Mouse (Mus musculus) intestine, embryonic 15.5 days (tissue): Measurements from ENCODE around the gene Pdcd4. TPM values are rescaled to one million over a fixed set of nuclear protein-coding genes. Genes with fewer than 3 reads are reported as not detected.
"Not testable (repeated sequence)": the region's sequence is repeated elsewhere in the genome, so short reads cannot be mapped to it uniquely, and the experiment has no call there.

ENCODE experiments used
- ATAC-seq: fragments of 200-750 bp; cut with Nextera tagmentation; 2 replicates; pipeline ENCODE4 v1.8.0; 2017; ENCODE audit warnings: moderate TSS enrichment, moderate library complexity
- H3K27ac ChIP-seq: fragments of 300-500 bp; sonication (generic); 2 replicates; pipeline ENCODE4 v1.5.1; 2015; ENCODE audit warnings: mild to moderate bottlenecking, inconsistent platforms
- H3K27me3 ChIP-seq: fragments of 300-500 bp; sonication (generic); replicated peaks from 2 replicates; pipeline ENCODE4 v1.6.1; 2015; ENCODE audit warnings: inconsistent platforms
- H3K36me3 ChIP-seq: fragments of 300-500 bp; sonication (generic); 2 replicates; pipeline ENCODE4 v1.6.1; 2015; ENCODE audit warnings: inconsistent platforms
- H3K4me1 ChIP-seq: fragments of 300-500 bp; sonication (generic); replicated peaks from 2 replicates; pipeline ENCODE4 v1.6.1; 2015; ENCODE audit warnings: inconsistent platforms
- H3K4me2 ChIP-seq: fragments of 300-500 bp; sonication (generic); replicated peaks from 2 replicates; pipeline ENCODE4 v1.6.1; 2015; ENCODE audit warnings: mild to moderate bottlenecking, inconsistent platforms
- H3K4me3 ChIP-seq: fragments of 300-500 bp; sonication (generic); replicated peaks from 2 replicates; pipeline ENCODE4 v1.5.1; 2015; ENCODE audit warnings: inconsistent platforms
- H3K9ac ChIP-seq: fragments of 300-500 bp; sonication (generic); 2 replicates; pipeline ENCODE4 v1.6.1; 2015; ENCODE audit warnings: inconsistent platforms
- H3K9me3 ChIP-seq: fragments of 300-500 bp; sonication (generic); 2 replicates; pipeline ENCODE4 v1.6.1; 2016; ENCODE audit warnings: inconsistent platforms
- WGBS: fragments of 180-500 bp; shearing (Covaris S2); methylation state at CpG from one replicate; pipeline ENCODE4 v1.1.7; 2015; 5-methylcytosine and 5-hydroxymethylcytosine counted together
- polyA plus RNA-seq: library from polyadenylated mRNA; unstranded; fragments of >200 nt; fragmentation: Nextera tagmentation; extraction: Ambion mirVana; gene quantifications from 2 replicates; pipeline ENCODE4 v1.2.1, GENCODE M21; 2015

Gene Pdcd4
- polyA plus RNA-seq, 1 experiment from 2014 or later: 73.7 TPM

GRCm38 (mm10) chr19:53943802-53944785 lies 52.1 kb downstream of the Pdcd4 start, which contains the start of the genes Shoc2 and Bbip1:
Gene Shoc2, plus strand, starts transcription at chr19:53944306.
Gene Bbip1, minus strand, starts transcription at chr19:53944627.
- no peaks in the 10 kb centered on the region for H3K27me3 ChIP-seq
- no peaks in the 10 kb centered on the region for H3K9me3 ChIP-seq
- peaks cover 6% of the 10 kb centered on the region; the same call in 1 of the 2 replicates for H3K4me1 ChIP-seq
- H3K4me2 ChIP-seq: peak within 1 kb of the TSS; percentile 74
- peak within 1 kb of the TSS; percentile 92 for H3K9ac ChIP-seq
- WGBS: under 1% methylated on average over 60 of the region's 62 CpGs
- peak within 1 kb of the TSS; percentile 97 for H3K27ac ChIP-seq
- ATAC-seq: peak; percentile 95
- H3K36me3 ChIP-seq: no peaks in the 10 kb centered on the region
- peak within 1 kb of the TSS; percentile 99 for H3K4me3 ChIP-seq

GRCm38 (mm10) chr19:53944786-53945169 lies 52.7 kb downstream of the Pdcd4 start:
- no peaks in the 10 kb centered on the region for H3K9me3 ChIP-seq
- H3K36me3 ChIP-seq: no peaks in the 10 kb centered on the region
- peak; percentile 54 for ATAC-seq
- H3K9ac ChIP-seq: peak overlapping the region; percentile 92
- H3K27me3 ChIP-seq: no peaks in the 10 kb centered on the region
- H3K4me2 ChIP-seq: peak overlapping the region; percentile 74
- WGBS: 0% methylated on average over 36 of the region's 47 CpGs
- H3K4me3 ChIP-seq: peak overlapping the region; percentile 99
- peaks cover 6% of the 10 kb centered on the region; the same call in 1 of the 2 replicates for H3K4me1 ChIP-seq
- H3K27ac ChIP-seq: peak overlapping the region; percentile 96

DNA sequence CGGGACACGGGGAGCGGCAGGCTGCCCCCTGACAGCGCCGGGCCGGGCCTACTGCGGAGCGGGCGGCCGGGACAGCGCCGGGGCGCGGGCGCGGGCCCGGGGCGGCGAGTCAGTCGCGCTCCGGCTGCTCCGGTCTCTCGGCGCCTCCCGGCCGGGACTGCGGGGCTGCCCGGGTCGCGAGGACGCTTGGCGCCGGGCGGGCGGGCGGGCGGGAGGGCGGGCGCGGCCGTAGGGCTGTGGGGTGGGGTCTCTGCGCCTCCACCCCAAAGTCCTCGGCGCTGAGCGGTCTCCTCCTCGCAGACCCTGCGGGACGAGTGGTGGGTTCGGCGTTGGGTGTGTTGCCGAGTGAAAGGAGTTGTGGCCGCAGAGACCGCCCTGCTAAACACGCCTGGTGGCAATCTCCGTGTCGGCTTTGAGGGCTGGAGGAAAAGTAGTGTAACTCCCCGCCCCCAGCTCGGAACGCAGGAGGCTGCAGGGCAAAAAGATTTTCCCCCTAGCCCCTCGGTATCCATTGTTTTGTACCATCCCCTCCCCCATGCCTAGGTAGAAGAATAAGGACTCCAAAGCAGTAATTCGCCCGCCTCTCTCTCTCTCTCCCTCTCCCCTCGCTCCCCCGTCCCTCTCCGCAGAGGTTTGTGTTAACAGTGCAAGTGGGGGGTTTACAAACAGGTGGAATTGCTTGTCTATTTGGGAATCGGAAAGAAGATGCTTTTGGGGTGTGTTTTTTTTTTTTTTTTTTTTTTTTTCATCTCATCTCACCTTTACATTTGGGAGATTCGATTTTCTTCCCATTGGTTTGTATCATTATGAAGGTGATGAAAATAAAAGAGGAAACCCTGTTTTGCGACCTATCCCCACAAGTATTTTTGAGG lies 53.4 kb downstream of the Pdcd4 start:
- peak overlapping the region; percentile 74 for H3K4me2 ChIP-seq
- H3K9me3 ChIP-seq: no peaks in the 10 kb centered on the region
- no peaks in the 10 kb centered on the region for H3K27me3 ChIP-seq
- H3K4me3 ChIP-seq: peak overlapping the region; percentile 99
- no peak; the same call in none of the 2 replicates for ATAC-seq
- H3K27ac ChIP-seq: peak overlapping the region; percentile 96
- H3K9ac ChIP-seq: peak overlapping the region; percentile 92
- 2% methylated on average over 50 of the region's 69 CpGs for whole genome bisulfite sequencing
- peaks cover 6% of the 10 kb centered on the region; the same call in 1 of the 2 replicates for H3K4me1 ChIP-seq
- no peaks in the 10 kb centered on the region for H3K36me3 ChIP-seq

DNA sequence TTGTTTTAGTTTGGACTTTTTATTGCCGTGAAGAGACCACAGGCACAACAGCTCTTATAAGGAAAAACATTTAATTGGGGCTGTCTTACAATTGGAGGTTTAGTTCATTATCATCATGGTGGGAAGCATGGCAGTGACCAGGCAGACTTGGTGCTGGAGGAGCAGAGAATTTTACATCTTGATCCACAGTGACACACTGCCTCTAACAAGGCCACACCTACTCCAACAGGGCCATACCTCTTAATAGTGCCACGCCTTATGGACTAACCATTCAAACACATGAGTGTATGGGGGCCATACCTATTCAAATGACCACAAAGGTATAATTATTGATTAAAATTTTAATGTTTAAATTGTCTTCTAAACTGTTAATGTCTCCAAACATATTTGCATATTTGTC lies 65.5 kb downstream of the Pdcd4 start:
- Histone ChIP-seq H3K9ac (no peak overlapping the region), H3K36me3 (no peaks in the 10 kb centered on the region), H3K27ac (no peak overlapping the region), H3K4me3 (no peak overlapping the region), H3K4me2 (no peak overlapping the region), H3K9me3 (no peaks in the 10 kb centered on the region), H3K27me3 (no peaks in the 10 kb centered on the region), H3K4me1 (no peaks in the 10 kb centered on the region)
- no peak for ATAC-seq
- WGBS: 86% methylated on average over 2 of the region's 2 CpGs

GRCm38 (mm10) chr19:53962511-53962910 lies 70.5 kb downstream of the Pdcd4 start:
- WGBS: 89% methylated on average over 4 of the region's 4 CpGs
- H3K9me3 ChIP-seq: no peaks in the 10 kb centered on the region
- no peak for ATAC-seq
- H3K27ac ChIP-seq: no peak overlapping the region
- H3K4me2 ChIP-seq: no peak overlapping the region
- H3K4me1 ChIP-seq: no peaks in the 10 kb centered on the region
- no peaks in the 10 kb centered on the region for H3K27me3 ChIP-seq
- H3K36me3 ChIP-seq: no peaks in the 10 kb centered on the region
- no peak overlapping the region for H3K9ac ChIP-seq
- H3K4me3 ChIP-seq: no peak overlapping the region

- not testable (repeated sequence) for H3K27ac ChIP-seq, H3K36me3 ChIP-seq, H3K4me3 ChIP-seq, H3K9ac ChIP-seq, ATAC-seq, H3K27me3 ChIP-seq, H3K4me2 ChIP-seq, H3K4me1 ChIP-seq, H3K9me3 ChIP-seq
- WGBS: 93% methylated on average over 3 of the region's 3 CpGs
These were observed 72.3 kb downstream of the Pdcd4 start for GRCm38 (mm10) chr19:53964347-53964746.

DNA sequence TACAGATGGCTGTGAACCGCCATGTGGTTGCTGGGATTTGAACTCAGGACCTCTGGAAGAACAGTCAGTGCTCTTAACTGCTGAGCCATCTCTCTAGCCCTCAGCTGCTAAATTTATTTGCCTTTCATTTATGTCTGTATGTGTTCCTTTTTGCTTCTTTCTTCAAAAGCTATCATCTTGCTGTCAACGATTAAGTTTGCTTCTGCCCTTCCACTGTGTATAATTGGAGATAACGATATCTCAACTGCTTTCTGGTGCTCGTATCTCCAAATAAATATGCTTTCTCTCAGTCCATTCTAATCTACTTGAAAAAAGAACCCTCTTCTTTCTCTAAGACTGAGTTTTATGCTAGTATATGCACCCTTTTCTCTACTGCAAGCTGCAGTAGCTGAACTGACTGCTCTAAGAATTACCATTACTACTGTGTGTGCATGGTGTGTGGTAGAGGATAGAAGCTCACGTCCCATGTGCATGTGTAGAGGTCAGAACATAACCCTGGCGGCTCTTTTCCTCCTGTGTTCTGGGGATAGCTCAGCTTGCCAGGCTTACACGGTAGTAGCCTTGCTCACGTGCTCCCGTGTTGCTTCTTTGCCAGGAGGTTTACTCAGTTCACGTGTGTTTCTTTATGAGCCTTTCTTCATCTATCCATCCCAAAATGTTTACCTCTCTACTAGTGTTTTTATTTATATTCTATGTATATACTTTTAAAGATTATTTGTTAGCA lies 73.0 kb downstream of the Pdcd4 start:
- ATAC-seq: no peak
- WGBS: 83% methylated on average over 10 of the region's 10 CpGs

GRCm38 (mm10) chr19:53969226-53969625 lies 77.2 kb downstream of the Pdcd4 start:
- ATAC-seq: no peak
- no peak overlapping the region for H3K4me3 ChIP-seq
- H3K27me3 ChIP-seq: no peaks in the 10 kb centered on the region
- H3K9ac ChIP-seq: no peak overlapping the region
- H3K36me3 ChIP-seq: no peaks in the 10 kb centered on the region
- no peaks in the 10 kb centered on the region for H3K4me1 ChIP-seq
- no peak overlapping the region for H3K27ac ChIP-seq
- no peaks in the 10 kb centered on the region for H3K9me3 ChIP-seq
- WGBS: 85% methylated on average over 3 of the region's 3 CpGs
- no peak overlapping the region for H3K4me2 ChIP-seq

More for the DNA sequence above, 73.0 kb downstream of the Pdcd4 start:
- Histone ChIP-seq H3K36me3 (no peaks in the 10 kb centered on the region), H3K4me1 (no peaks in the 10 kb centered on the region), H3K27ac (no peak overlapping the region), H3K9ac (no peak overlapping the region), H3K9me3 (no peaks in the 10 kb centered on the region), H3K4me3 (no peak overlapping the region), H3K4me2 (no peak overlapping the region), H3K27me3 (no peaks in the 10 kb centered on the region)

- Histone ChIP-seq H3K9me3 (no peaks in the 10 kb centered on the region), H3K4me1 (no peaks in the 10 kb centered on the region), H3K4me3 (no peak overlapping the region), H3K4me2 (no peak overlapping the region), H3K36me3 (no peaks in the 10 kb centered on the region), H3K27me3 (no peaks in the 10 kb centered on the region), H3K9ac (no peak overlapping the region), H3K27ac (no peak overlapping the region)
- 83% methylated on average over 7 of the region's 7 CpGs for WGBS
- no peak for ATAC-seq
These were observed 79.9 kb downstream of the Pdcd4 start for GRCm38 (mm10) chr19:53971938-53972337.

DNA sequence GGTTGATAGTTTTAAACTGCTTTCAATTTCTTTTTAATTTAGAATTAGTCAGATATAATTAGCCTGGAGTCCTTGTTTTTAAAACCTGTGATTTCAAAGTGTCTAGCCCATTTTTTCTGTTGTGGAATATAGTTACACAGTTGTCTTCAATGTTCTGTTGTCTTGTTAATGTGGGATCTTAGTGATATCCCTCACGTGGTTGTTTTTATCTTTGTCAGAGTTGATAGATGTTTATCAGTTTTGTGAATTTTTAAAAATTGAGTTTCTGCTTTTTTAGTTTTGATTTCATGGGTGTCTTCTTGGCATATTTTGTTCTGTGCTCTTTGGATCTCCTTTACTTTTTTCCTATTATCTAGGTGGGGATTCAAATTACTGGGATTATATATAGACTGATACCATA lies 81.6 kb downstream of the Pdcd4 start:
- H3K4me3 ChIP-seq: no peak overlapping the region
- WGBS: 78% methylated on average over 1 of the region's 1 CpGs

More for the DNA sequence above, 81.6 kb downstream of the Pdcd4 start:
- Histone ChIP-seq H3K36me3 (no peaks in the 10 kb centered on the region), H3K27me3 (no peaks in the 10 kb centered on the region), H3K9me3 (no peaks in the 10 kb centered on the region), H3K9ac (no peak overlapping the region), H3K4me2 (no peak overlapping the region), H3K4me1 (no peaks in the 10 kb centered on the region), H3K27ac (no peak overlapping the region)
- no peak for ATAC-seq
